Mouse (Mus musculus) retina, adult 2 months (tissue): ENCODE measurements around the gene Trim71.
"Not testable (repeated sequence)": the region's sequence is repeated elsewhere in the genome, so short reads cannot be mapped to it uniquely, and the experiment has no call there.

ENCODE experiments used
- DNase-seq: peaks from one replicate; pipeline ENCODE4 v3.0.0-alpha.2; 2012; ENCODE audit warnings: low read depth, low spot score

Trim71 gene

GRCm38 (mm10) chr9:114526581-114526980 lies 37.6 kb downstream of the Trim71 start:
- DNase-seq: no peak

GRCm38 (mm10) chr9:114525891-114526290 lies 38.3 kb downstream of the Trim71 start:
- no peak for DNase-seq

GRCm38 (mm10) chr9:114525073-114525633 lies 39.0 kb downstream of the Trim71 start:
- DNase-seq: no peak

- DNase-seq: no peak
Measured at GRCm38 (mm10) chr9:114522501-114522900, 41.7 kb downstream of the Trim71 start.

DNA sequence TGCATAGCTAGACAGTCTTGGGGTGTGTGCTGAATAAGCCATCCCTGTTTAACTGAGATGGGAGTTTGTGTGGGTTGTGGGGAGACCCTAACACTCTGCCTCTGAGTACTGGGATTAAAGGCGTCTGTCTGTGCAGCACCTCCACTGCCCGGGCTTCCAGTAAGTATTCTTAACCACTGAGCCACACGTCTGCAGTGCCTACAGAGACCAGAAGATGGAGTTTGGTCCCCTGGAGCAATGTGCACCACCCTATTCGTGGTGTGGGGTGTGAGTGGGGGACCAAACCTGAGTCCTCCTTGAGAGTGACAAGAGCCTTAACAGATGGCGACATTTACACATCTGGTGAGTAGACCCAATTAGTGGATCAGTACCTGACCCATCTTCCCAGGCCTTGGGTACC lies 42.1 kb downstream of the Trim71 start:
- no peak for DNase-seq

DNA sequence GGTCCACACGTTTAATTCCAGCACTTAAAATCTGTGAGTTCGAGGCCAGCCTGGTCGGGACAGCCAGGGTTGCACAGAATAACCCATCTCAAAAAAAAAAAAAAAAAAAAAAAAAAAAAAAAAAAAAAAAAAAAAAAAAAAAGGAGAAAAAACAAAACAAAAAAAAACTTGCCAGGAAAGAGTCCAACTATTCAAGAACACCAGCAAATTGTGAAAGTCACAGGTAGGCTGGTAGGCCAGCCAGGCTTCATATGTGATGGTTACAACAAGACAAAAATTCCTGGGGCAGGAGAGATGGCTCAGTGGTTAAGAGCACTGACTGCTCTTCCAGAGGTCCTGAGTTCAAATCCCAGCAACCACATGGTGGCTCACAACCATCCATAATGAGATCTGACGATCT lies 43.6 kb downstream of the Trim71 start:
- not testable (repeated sequence) for DNase-seq

DNA sequence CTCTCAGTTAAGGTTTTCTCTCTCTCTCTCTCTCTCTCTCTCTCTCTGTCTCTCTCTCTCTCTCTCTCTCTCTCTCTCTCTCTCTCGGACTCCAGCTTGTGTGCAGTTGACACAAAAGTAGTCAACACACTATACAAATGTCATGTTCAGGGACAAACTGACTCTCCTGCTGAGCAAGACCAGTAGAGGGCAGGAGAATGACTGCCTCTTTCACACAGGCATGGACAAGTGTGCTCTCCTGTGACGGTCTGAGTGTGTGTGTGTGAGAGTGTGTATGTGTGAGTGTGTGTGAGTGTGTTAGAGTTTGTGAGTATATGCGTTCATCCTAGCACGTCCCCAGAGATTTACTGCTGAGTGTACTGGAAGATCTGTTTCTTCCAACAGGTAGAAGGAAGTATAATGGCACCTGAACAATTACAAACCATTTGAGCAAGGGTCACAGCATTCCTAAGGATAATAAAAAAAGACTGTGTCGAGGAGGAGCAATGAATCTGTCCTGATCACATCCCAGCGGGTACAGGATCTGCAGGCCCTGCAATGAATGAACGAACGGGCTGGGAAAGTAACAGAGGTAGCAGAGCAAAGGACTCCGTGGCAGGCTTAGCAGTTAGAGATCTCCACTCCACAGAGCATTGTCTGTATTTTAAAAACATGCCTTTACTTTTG lies 45.2 kb downstream of the Trim71 start:
- DNase-seq: no peak

DNA sequence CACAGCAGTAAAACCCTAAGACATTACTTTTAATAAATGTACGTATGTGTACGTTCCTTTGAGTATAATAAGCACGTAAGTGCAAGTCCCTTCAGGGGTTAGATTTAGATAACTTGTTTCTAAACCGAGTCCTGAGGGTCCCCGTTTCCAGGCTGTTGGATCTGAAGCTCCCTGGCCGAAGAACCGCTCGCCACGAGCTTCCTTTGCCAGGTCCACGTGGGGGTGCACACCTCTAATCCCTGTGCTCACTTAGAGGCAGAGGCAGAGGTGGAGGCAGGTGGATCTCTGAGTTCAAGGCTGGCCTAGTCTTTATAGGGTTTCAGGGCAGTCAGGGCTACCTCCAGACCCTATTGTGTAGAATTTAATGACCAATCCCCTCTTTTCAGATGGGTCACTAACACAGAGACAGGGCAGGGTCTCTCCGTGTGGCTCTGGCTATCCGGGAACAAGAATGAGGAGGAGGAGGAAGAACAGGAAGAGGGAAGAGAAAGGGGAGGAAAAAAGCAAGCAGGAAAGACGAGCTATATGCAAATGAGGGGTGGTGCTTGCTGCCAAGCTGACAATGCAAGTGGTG lies 46.2 kb downstream of the Trim71 start:
- no peak for DNase-seq

DNA sequence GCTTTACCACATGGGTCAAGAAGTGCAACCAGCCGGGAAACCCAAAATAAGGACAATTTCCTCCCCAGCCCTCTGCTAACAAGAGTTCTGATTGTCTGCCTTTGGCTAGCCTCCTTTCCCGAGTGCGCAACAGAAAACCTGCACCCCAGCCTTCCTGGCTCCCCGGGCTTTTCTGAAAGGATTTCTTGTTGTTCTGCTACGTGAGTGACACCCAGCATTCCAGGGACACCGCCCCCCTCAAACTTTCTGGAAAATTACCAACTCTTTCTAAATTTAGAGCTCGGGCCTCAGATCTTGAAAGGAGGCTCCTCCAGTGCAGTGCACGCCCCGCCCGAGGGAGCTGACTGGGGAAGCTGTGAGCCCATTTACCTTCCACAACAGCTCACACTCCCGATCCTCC lies 48.8 kb downstream of the Trim71 start, which contains the start of gene C130032M10Rik:
TSS of gene C130032M10Rik (plus strand) at position 334 of the 400 bp plus-strand sequence.
- DNase-seq: no peak

- no peak for DNase-seq
Measured at GRCm38 (mm10) chr9:114512831-114513230, 51.3 kb downstream of the Trim71 start.

- no peak for DNase-seq
Measured at GRCm38 (mm10) chr9:114509785-114510184, 54.4 kb downstream of the Trim71 start.

GRCm38 (mm10) chr9:114507421-114507820 lies 56.7 kb downstream of the Trim71 start:
- DNase-seq: no peak

GRCm38 (mm10) chr9:114506564-114506963 lies 57.6 kb downstream of the Trim71 start:
- DNase-seq: no peak

- no peak for DNase-seq
Measured at GRCm38 (mm10) chr9:114504816-114505215, 59.4 kb downstream of the Trim71 start, which contains the start of gene Ccr4. TSS of gene Ccr4 (minus strand) at chr9:114504916.

DNA sequence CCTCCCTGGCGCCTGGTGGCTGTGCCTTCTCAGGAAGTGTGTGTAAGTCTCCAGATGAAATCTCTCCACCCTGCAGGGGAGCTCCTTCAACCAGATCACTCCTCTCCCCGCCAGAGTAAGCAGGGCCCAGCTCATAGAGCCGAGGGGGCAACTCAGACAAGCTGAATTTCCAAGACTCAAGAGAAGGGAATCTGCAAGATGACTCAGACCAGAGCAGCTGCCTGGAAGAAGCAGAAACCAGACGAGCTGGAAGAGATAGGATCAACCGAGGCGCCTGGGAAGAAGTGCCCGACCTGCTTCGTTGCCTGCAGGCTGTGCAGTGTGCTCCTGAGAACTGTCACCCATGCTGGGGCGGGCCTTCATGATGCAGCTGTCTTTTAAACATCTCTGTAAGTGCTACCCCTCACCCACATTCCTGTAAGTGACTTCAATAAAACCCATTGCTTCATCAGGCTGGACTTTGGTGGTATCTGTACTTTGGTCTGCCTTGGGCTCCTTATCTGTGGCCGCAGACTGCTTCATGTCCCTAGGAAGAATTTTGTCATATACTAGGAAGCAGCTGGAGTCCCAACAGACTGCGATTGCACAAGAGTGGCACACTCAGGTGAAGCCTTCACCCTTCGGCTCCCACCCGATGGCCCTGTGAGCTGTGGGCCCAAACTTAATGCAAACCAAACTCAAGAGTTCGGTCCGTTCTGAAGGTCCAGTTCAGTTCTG lies 61.3 kb downstream of the Trim71 start:
- DNase-seq: no peak

GRCm38 (mm10) chr9:114501913-114502312 lies 62.3 kb downstream of the Trim71 start:
- no peak for DNase-seq

DNA sequence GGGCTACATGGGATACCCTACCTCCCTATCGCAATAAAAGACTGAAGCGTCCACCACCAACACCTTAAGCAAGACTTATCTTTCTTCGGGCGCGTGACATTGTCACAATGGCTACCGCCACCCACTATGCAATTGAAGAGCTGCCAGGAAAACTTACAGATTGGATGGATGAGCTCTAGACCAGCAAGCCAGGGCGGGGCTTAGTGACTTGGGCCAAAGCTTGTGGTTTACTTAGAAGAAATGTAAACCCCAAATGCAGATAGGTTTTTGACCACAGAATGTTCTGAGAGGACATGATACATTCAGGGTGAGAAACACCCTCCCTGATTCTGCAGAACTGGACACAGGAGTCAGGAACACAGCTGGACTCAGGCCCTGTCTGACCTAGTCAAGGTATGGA lies 63.1 kb downstream of the Trim71 start:
- no peak for DNase-seq

DNA sequence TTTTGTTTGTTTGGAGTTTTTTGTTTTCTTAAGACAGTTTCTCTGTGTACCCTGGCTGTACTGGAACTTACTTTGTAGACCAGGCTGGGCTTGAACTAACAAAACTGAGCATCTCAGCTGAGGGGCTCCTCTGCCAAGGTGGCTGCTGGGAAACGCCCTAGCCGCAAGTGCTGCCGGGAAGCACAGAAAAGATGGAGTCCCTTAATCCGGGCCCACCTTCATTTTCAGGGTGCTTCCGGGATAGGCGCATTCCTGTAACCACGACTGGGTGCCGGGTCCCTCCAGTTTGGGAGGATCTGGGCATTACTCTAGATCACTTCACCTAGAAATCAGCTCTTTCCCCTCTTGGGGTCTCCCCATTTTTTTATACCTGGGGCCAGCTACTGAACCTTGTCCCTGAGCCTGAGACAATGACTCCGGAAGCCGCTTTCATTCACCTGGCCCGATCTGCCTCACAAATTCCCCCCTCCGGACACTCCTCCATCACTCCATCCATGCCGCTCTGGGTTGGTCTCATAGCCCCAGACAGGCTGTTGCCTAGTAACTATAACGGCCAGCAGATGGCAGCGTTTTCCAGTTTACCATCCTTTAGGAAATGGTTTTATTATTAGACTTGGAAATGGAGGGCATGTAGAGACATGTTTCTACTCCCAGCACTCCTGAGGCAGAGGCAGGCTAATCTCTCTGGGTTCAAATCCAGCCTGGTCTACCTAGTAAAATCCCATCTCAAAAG lies 64.2 kb downstream of the Trim71 start:
- peak; percentile 26 for DNase-seq

GRCm38 (mm10) chr9:114498218-114498617 lies 66.0 kb downstream of the Trim71 start:
- DNase-seq: peak; percentile 42

DNA sequence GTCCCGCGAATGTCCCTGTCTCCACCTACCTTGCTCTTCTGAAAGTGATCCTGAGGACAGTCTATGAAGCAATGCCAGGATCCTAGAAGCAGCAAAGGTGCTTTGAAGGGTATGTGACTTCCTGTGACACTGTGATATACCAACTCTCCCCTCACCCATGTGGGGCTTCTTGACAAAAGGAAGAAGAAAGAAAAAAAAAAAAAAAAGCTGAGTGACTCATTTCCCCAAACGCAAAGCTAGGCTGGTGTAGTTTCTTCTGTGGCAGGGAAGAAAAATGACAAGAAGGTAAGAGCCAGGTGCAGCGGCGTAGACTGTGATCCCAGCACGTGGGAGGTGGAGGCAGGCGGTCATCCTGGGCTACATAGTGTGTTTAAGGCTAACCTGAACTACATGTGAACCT lies 67.7 kb downstream of the Trim71 start:
- no peak for DNase-seq

GRCm38 (mm10) chr9:114487481-114488258 lies 76.5 kb downstream of the Trim71 start:
- no peak for DNase-seq
